Mouse (Mus musculus) MEL (cell line): ENCODE measurements around the gene Tec.

ENCODE experiments used
- CTCF ChIP-seq, 3 experiments: IDR thresholded peaks in 2 of 3; conservative IDR thresholded peaks in 1 of 3; 2 replicates each; pipeline ENCODE4 v1.5.1; 2011 to 2012; ENCODE audit warnings: low read length in 3 of 3, low read depth in 2 of 3, mild to moderate bottlenecking in 2 of 3, improper control_type of control experiment in 1 of 3, inconsistent platforms in 1 of 3, mixed read lengths in 1 of 3, moderate library complexity in 1 of 3; ENCODE audit not compliant: control insufficient read depth in 1 of 3, insufficient read depth in 1 of 3, poor library complexity in 1 of 3, severe bottlenecking in 1 of 3
- ELF1 ChIP-seq: IDR thresholded peaks from 2 replicates; pipeline ENCODE4 v1.6.1; 2014; ENCODE audit warnings: low read depth, mild to moderate bottlenecking, inconsistent platforms, low read length, improper control_type of control experiment, moderate library complexity
- EP300 ChIP-seq, 2 experiments: IDR thresholded peaks; 2 replicates each; pipeline ENCODE4 v1.6.1; 2011; ENCODE audit warnings: improper control_type of control experiment in 2 of 2, low read length in 2 of 2, low read depth in 1 of 2, mild to moderate bottlenecking in 1 of 2
- HCFC1 ChIP-seq: IDR thresholded peaks from 2 replicates; pipeline ENCODE4 v1.6.1; 2012; ENCODE audit warnings: low read depth, mild to moderate bottlenecking, inconsistent platforms, low read length, improper control_type of control experiment, moderate library complexity
- MEF2A ChIP-seq: IDR thresholded peaks from 2 replicates; pipeline ENCODE4 v1.6.1; 2014; ENCODE audit warnings: low read depth, mild to moderate bottlenecking, inconsistent platforms, low read length, improper control_type of control experiment; ENCODE audit not compliant: poor library complexity, insufficient replicate concordance, severe bottlenecking; ENCODE audit errors: extremely low read depth
- MXI1 ChIP-seq: IDR thresholded peaks from 2 replicates; pipeline ENCODE4 v1.6.1; 2011; ENCODE audit warnings: mild to moderate bottlenecking, low read depth, low read length, improper control_type of control experiment
- POLR2AphosphoS5 ChIP-seq: IDR thresholded peaks from 2 replicates; pipeline ENCODE4 v1.6.1; 2012; ENCODE audit warnings: low read depth, borderline replicate concordance, mild to moderate bottlenecking, inconsistent platforms, low read length, moderate library complexity, mixed read lengths
- ZKSCAN1 ChIP-seq: IDR thresholded peaks from 2 replicates; pipeline ENCODE4 v1.6.1; 2012; ENCODE audit warnings: low read depth, mild to moderate bottlenecking, inconsistent platforms, low read length, improper control_type of control experiment, moderate library complexity
- ZMIZ1 ChIP-seq: IDR thresholded peaks from 2 replicates; pipeline ENCODE4 v1.6.1; 2012; ENCODE audit warnings: low read depth, mild to moderate bottlenecking, inconsistent platforms, low read length, improper control_type of control experiment, moderate library complexity

DNA sequence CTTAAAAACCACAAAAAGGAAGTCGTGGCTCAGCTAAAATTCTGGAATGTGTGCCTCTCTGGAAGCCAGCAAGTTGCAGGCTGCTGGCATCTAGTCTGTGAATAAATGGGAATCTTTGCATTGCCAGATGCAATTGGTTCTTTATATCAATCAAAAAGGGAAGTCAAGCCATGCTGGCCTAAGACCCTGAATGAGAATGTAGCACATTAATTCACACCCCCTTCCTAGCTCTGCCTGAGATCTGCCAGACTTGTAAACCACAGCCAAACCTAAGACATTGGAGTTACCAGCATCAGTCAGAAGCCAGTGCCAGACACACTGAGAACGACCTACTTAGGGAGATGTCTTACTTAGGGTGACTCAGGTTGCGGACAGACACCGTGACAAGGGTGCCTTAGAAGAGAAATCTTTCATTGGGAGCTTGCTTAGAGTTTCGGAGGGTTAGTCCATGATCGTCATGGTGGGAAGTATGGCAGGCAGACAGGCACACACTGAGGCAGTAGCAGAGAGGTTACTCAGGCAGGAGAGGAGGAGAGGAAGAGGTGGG, 19.3 kb downstream of the Tec start:
- no peak for TF ChIP-seq ZMIZ1
- TF ChIP-seq MXI1 = peak; percentile 35; the same call in 1 of the 2 replicates
- TF ChIP-seq CTCF (IDR thresholded peaks at IDR 0.05 in 2 of 3, conservative IDR thresholded peaks at IDR 0.05 in 1 of 3; ENCODE audit: control insufficient read depth in 1 of 3, insufficient read depth in 1 of 3, low read depth in 2 of 3, low read length in 3 of 3, poor library complexity in 1 of 3, severe bottlenecking in 1 of 3) = no peak
- no peak; a peak in 1 of 4 replicates for TF ChIP-seq EP300 (IDR thresholded peaks at IDR 0.05; ENCODE audit: low read depth in 1 of 2, low read length in 2 of 2)
- TF ChIP-seq MEF2A = no peak
- TF ChIP-seq HCFC1 = no peak
- TF ChIP-seq ELF1 = no peak
- TF ChIP-seq POLR2AphosphoS5 = no peak
- TF ChIP-seq ZKSCAN1 = no peak
